Mouse (Mus musculus): ENCODE data around the gene Adm.

DNA sequence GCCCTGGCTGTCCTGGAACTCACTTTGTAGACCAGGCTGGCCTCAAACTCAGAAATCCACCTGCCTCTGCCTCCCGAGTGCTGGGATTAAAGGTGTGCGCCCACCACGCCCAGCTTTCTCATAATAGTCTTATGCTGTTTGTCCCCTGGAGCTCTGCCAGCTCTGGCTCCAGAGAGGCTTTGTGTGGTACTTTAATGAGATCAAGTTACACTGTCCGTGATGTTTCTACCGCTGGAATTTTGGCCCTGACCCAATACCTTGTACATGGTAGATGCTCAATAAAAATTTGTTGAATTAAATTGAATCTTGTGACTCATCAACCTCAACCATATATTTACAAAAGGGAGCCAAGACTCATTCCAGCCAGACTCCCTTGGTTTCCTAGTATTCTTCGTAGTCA, 23.6 kb downstream of the Adm start:
- TF ChIP-seq CTCF (IDR thresholded peaks at IDR 0.05; ENCODE audit: borderline replicate concordance, insufficient read depth, low read length) (no peak), POLR2A (IDR thresholded peaks at IDR 0.05; ENCODE audit: low read depth, low read length) (no peak)
